Mouse (Mus musculus): ENCODE data around the gene Stx8. TPM values are rescaled to one million over a fixed set of nuclear protein-coding genes. Genes with fewer than 3 reads are reported as not detected.
A peak's percentile ranks its signal among the peaks of the same experiment; 100 is the strongest.

The Stx8 gene
- polyA plus RNA-seq, 1 experiment from 2014 or later, result 74.2 TPM

GRCm38 (mm10) chr11:68208582-68208981 lies 242.6 kb downstream of the Stx8 start:
- Histone ChIP-seq H3K4me2 (no peak overlapping the region), H3K27me3 (peaks cover 4% of the 10 kb centered on the region; the same call in 1 of the 2 replicates), H3K4me3 (no peak overlapping the region), H3K36me3 (no peaks in the 10 kb centered on the region), H3K27ac (replicated peaks) (0 out of 2 replicates have a peak overlapping the region, but pooled peaks have one; percentile 18), H3K4me1 (replicated peaks) (peaks cover 40% of the 10 kb centered on the region), H3K9ac (no peak overlapping the region), H3K9me3 (no peaks in the 10 kb centered on the region)
- ATAC-seq (ENCODE audit: low read depth), result no peak
- WGBS, result 83% methylated on average over 1 of the region's 1 CpGs

GRCm38 (mm10) chr11:68209506-68209905 lies 243.5 kb downstream of the Stx8 start:
- no peak overlapping the region for H3K4me3 ChIP-seq
- H3K27me3 ChIP-seq, result peaks cover 4% of the 10 kb centered on the region; the same call in 1 of the 2 replicates
- 96% methylated on average over 4 of the region's 4 CpGs for WGBS
- no peak overlapping the region for H3K9ac ChIP-seq
- no peak overlapping the region for H3K4me2 ChIP-seq
- ATAC-seq (ENCODE audit: low read depth), result no peak
- no peaks in the 10 kb centered on the region for H3K9me3 ChIP-seq
- H3K4me1 ChIP-seq (replicated peaks), result peaks cover 42% of the 10 kb centered on the region
- H3K36me3 ChIP-seq, result no peaks in the 10 kb centered on the region
- H3K27ac ChIP-seq (replicated peaks), result no peak overlapping the region

DNA sequence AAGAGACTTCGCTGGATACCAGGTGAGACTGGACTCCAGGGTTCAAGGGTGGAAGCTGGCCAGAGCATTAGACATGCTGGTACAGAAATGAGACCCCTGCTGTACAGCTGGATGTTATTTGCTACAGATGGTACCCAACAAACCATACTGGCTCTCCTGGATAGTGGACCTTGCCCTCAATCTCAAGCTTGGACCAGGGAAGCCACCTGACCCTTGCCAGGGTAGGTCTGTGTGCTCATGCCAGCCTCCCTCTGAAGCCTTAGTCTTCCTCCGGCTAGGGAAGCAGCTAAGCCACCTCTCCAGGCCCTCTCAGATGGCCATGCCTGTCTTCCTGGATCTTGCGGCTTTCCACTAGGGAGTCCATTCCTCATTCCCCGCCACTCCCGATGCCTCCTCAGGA lies 244.7 kb downstream of the Stx8 start:
- Histone ChIP-seq H3K27ac (replicated peaks) (no peak overlapping the region), H3K36me3 (no peaks in the 10 kb centered on the region), H3K27me3 (no peaks in the 10 kb centered on the region), H3K9me3 (no peaks in the 10 kb centered on the region), H3K9ac (no peak overlapping the region), H3K4me3 (no peak overlapping the region), H3K4me2 (no peak overlapping the region), H3K4me1 (replicated peaks) (peaks cover 51% of the 10 kb centered on the region)
- no peak for ATAC-seq (ENCODE audit: low read depth)
- WGBS, result 97% methylated on average over 5 of the region's 5 CpGs

DNA sequence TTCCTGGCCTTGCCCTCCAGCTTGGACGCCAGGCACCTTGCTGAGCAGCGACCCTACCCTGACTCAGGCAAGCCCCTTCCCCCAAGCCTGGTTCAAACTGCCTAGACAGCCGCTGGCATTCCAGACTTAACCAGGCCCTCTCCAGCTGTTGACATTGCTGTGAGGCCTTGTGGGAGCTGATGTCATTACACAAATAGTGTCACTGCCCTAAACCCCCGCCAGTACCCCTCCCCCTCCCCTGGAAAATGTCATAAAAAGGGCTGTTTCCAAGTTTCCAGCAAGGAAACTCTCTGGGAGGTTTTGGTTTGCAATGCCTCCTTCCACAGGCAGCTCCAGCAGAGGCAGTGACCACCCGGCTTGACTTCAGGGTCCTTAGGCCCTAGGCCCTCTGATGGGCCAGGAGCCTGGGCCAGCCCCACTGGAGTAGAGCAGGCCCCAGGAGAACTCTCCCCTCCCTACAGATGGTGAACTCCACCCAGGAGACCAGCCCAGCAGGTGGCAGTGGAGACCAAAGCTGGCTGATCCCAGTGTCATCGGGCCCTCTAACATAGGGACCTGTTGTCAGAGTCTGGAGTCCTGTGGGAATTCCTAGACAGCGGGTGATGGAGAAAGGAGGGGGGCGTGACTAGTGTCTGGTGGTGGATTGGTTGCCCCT lies 246.1 kb downstream of the Stx8 start:
- H3K27me3 ChIP-seq, result no peaks in the 10 kb centered on the region
- no peaks in the 10 kb centered on the region for H3K9me3 ChIP-seq
- WGBS, result 33% methylated on average over 8 of the region's 8 CpGs
- no peak overlapping the region for H3K4me2 ChIP-seq
- H3K36me3 ChIP-seq, result no peaks in the 10 kb centered on the region
- no peak for ATAC-seq (ENCODE audit: low read depth)
- H3K4me3 ChIP-seq, result no peak overlapping the region
- H3K9ac ChIP-seq, result no peak overlapping the region
- peak overlapping the region; percentile 11; the same call in 1 of the 2 replicates for H3K27ac ChIP-seq (replicated peaks)
- H3K4me1 ChIP-seq (replicated peaks), result peaks cover 64% of the 10 kb centered on the region

DNA sequence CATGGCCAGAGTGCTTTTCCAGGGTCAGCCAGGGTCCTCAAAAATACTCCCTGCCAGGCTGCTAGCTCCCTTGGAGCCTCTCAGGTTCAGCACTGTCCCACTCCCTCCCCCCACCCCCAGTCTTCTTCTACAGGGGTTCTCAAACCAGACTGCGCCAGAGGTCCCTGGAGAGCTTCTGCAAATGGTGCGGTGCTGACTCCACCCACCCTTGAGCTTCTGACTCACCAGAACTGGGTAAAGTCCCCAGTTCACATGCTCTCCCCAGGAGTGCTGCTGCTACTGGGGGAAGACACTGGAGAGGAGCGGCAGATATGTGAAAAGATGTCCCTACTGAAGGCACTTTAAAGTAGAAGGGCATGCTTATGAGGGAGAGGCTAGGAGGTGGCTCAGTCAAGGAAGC lies 247.9 kb downstream of the Stx8 start:
- Histone ChIP-seq H3K4me2 (no peak overlapping the region), H3K4me1 (replicated peaks) (peaks cover 72% of the 10 kb centered on the region), H3K27ac (replicated peaks) (0 out of 2 replicates have a peak overlapping the region, but pooled peaks have one; percentile 9), H3K9me3 (no peaks in the 10 kb centered on the region), H3K4me3 (no peak overlapping the region), H3K9ac (no peak overlapping the region), H3K36me3 (no peaks in the 10 kb centered on the region), H3K27me3 (no peaks in the 10 kb centered on the region)
- WGBS, result 72% methylated on average over 3 of the region's 3 CpGs
- ATAC-seq (ENCODE audit: low read depth), result no peak

DNA sequence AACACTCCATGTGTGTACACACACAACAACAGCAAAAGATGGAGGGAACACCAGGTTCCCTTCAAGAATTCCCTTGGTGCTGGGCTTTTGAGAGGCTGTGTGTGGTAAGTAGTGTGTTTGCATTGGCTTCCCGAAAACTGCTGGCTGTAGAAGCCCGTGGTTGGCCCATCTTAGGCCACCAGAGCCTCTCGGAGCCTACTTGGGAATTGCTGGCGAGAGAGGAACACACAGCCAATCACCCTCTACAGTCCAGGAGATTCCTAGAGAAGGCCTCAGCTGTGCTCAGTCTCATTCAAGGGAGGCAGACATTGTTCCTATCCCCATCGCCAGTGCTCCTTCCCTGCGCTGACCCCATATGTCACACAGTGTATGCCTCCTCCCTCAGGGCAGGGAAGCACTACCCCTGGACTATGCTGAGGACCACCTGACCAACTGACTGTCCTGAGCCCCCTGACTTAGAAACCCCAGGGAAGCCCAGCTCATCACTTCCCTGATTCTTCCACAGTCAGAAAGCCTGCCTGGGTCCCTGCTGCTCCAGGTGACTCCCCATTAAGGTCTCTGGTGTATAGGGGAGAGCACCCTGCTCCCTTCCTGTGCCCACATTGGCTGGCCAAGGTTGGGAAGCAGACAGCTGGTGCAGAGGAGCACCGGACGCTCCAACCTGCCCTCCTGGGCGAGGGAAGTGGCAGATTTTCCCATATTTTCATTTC lies 248.7 kb downstream of the Stx8 start:
- H3K9me3 ChIP-seq, result no peaks in the 10 kb centered on the region
- H3K27ac ChIP-seq (replicated peaks), result peak overlapping the region; percentile 73
- no peaks in the 10 kb centered on the region for H3K36me3 ChIP-seq
- H3K4me1 ChIP-seq (replicated peaks), result peaks cover 71% of the 10 kb centered on the region
- no peak overlapping the region for H3K9ac ChIP-seq
- H3K4me3 ChIP-seq, result no peak overlapping the region
- 45% methylated on average over 9 of the region's 9 CpGs for WGBS
- H3K27me3 ChIP-seq, result no peaks in the 10 kb centered on the region
- no peak overlapping the region for H3K4me2 ChIP-seq
- ATAC-seq (ENCODE audit: low read depth), result peak; percentile 29; the same call in 1 of the 2 replicates

GRCm38 (mm10) chr11:68215206-68215912 lies 249.4 kb downstream of the Stx8 start:
- no peak overlapping the region for H3K4me2 ChIP-seq
- no peaks in the 10 kb centered on the region for H3K27me3 ChIP-seq
- ATAC-seq (ENCODE audit: low read depth), result peak; percentile 55; the same call in 1 of the 2 replicates
- H3K4me1 ChIP-seq (replicated peaks), result peaks cover 71% of the 10 kb centered on the region
- no peak overlapping the region for H3K9ac ChIP-seq
- H3K36me3 ChIP-seq, result no peaks in the 10 kb centered on the region
- 16% methylated on average over 6 of the region's 6 CpGs for WGBS
- no peaks in the 10 kb centered on the region for H3K9me3 ChIP-seq
- peak overlapping the region; percentile 73 for H3K27ac ChIP-seq (replicated peaks)
- H3K4me3 ChIP-seq, result no peak overlapping the region

DNA sequence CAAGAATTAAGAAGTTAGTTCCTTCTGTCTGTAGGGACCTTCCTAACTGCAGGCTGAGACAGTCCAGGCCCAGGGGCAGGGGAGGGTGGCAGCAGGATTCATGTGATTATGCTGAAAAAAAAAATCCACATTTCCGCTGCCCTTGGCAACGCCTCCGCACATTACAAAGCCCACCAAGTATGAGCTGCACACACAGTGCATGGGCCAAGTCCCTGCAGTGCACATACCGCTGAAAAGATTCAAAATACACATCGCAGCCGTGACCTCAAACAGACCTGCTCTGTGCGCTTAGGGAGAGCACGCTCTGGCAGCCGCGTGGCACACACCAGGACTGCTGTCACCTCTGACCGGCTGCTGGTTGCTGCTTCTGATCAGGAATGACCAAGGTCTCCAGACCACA lies 250.0 kb downstream of the Stx8 start:
- Histone ChIP-seq H3K4me2 (no peak overlapping the region), H3K27ac (replicated peaks) (peak overlapping the region; percentile 73), H3K9me3 (no peaks in the 10 kb centered on the region), H3K4me3 (no peak overlapping the region), H3K27me3 (no peaks in the 10 kb centered on the region), H3K9ac (no peak overlapping the region; the same call in 1 of the 2 replicates), H3K36me3 (no peaks in the 10 kb centered on the region), H3K4me1 (replicated peaks) (peaks cover 71% of the 10 kb centered on the region)
- 33% methylated on average over 11 of the region's 11 CpGs for WGBS
- no peak for ATAC-seq (ENCODE audit: low read depth)

DNA sequence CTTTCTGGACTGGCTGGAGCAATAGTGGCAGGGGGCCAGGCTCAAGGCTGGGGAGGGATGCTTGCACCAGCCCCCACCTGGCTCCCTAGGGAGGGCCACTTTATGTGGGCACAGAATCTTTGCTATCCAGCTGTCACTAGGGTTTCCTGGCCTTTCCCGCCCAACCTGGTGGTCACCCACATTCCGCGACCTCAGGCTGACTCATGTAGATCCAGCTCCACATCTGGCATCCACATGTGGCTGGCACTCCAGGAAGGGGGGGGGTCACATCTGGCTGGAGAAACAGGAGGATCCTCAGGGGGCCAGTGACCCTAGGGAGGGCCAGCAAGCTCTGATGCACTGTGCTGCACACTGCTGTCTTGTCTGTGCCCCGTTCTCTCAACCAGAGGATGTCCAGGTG lies 254.7 kb downstream of the Stx8 start:
- Histone ChIP-seq H3K36me3 (no peaks in the 10 kb centered on the region), H3K27me3 (no peaks in the 10 kb centered on the region), H3K4me2 (no peak overlapping the region), H3K27ac (replicated peaks) (0 out of 2 replicates have a peak overlapping the region, but pooled peaks have one; percentile 18), H3K9me3 (no peaks in the 10 kb centered on the region), H3K4me1 (replicated peaks) (peaks cover 30% of the 10 kb centered on the region), H3K9ac (no peak overlapping the region), H3K4me3 (no peak overlapping the region)
- WGBS, result 91% methylated on average over 4 of the region's 4 CpGs
- no peak for ATAC-seq (ENCODE audit: low read depth)

- Histone ChIP-seq H3K27ac (replicated peaks) (no peak overlapping the region), H3K9ac (no peak overlapping the region), H3K36me3 (no peaks in the 10 kb centered on the region), H3K4me2 (no peak overlapping the region), H3K4me1 (replicated peaks) (peaks cover 24% of the 10 kb centered on the region), H3K27me3 (no peaks in the 10 kb centered on the region), H3K9me3 (no peaks in the 10 kb centered on the region), H3K4me3 (no peak overlapping the region)
- no peak for ATAC-seq (ENCODE audit: low read depth)
- 97% methylated on average over 7 of the region's 7 CpGs for WGBS
Measured at GRCm38 (mm10) chr11:68222209-68222608, 256.2 kb downstream of the Stx8 start.

GRCm38 (mm10) chr11:68223143-68223542 lies 257.1 kb downstream of the Stx8 start:
- Histone ChIP-seq H3K27ac (replicated peaks) (no peak overlapping the region), H3K9me3 (no peaks in the 10 kb centered on the region), H3K36me3 (no peaks in the 10 kb centered on the region), H3K4me1 (replicated peaks) (peaks cover 15% of the 10 kb centered on the region), H3K27me3 (peaks cover 4% of the 10 kb centered on the region), H3K4me2 (no peak overlapping the region), H3K9ac (no peak overlapping the region), H3K4me3 (no peak overlapping the region)
- no peak for ATAC-seq (ENCODE audit: low read depth)
- 76% methylated on average over 13 of the region's 13 CpGs for WGBS

DNA sequence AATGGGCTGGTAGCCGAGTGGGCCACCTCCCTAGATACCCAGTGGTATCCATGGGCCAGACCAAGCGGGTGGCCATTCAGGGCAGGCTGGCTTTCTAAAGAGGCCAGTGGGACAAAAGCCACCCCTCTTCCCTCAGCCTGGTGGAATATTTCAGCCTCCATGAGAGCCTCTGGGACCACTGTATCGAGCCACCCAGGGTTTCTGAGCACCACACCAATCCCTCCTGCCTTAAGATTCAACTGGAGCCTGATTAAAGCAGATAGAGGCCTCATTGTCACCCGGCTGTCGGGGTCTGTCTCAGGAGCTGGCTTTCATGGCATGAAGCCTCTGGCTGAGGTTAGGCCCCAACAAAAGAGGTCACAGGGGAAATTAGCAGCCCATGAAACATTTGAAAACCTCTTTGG lies 260.7 kb downstream of the Stx8 start:
- 19% methylated on average over 5 of the region's 5 CpGs for WGBS
- no peaks in the 10 kb centered on the region for H3K36me3 ChIP-seq
- no peak overlapping the region for H3K4me3 ChIP-seq
- no peak overlapping the region for H3K4me2 ChIP-seq
- H3K9me3 ChIP-seq, result no peaks in the 10 kb centered on the region
- no peak overlapping the region for H3K9ac ChIP-seq
- ATAC-seq (ENCODE audit: low read depth), result no peak
- H3K4me1 ChIP-seq (replicated peaks), result peaks cover 25% of the 10 kb centered on the region
- no peak overlapping the region; the same call in 1 of the 2 replicates for H3K27ac ChIP-seq (replicated peaks)
- H3K27me3 ChIP-seq, result peaks cover 17% of the 10 kb centered on the region
